Mouse (Mus musculus): ENCODE results near the gene Dab1. TPM values are rescaled to one million over a fixed set of nuclear protein-coding genes. Genes with fewer than 3 reads are reported as not detected.

The Dab1 gene
- polyA plus RNA-seq, 2 experiments, result 0.19 to 0.34 TPM

DNA sequence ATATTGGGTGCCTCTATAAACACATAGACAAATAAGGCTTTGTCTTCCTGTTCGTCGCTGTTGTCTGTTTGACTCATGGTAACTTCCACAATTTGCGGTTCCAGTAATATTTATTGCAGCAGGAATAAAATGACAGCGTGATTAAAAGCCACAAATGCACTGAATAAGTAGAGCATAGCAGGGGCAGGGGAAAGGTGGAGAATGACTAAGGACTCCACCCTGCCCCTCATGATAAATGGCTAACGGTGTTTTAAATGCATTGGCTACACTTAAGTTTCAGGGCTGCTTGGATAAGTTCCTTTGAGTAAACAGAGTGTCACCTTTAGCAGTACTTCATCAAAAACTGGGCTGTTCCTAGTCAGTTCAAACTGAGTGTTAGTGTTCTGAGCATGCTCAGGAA lies 1000.3 kb downstream of the Dab1 start:
- Histone ChIP-seq H3K9ac (replicated peaks) (no peak overlapping the region), H3K36me3 (replicated peaks; ENCODE audit: control insufficient read depth, insufficient read depth, low read depth) (no peaks in the 10 kb centered on the region), H3K4me2 (ENCODE audit: low read depth) (no peak overlapping the region), H3K4me3 (ENCODE audit: insufficient read depth in 1 of 2, low read depth in 2 of 2, low read length in 2 of 2) (no peak overlapping the region), H3K4me1 (replicated peaks; ENCODE audit: control insufficient read depth in 2 of 2, insufficient read depth in 2 of 2, low read length in 1 of 2) (no peaks in the 10 kb centered on the region), H3K27me3 (ENCODE audit: control insufficient read depth, insufficient read depth, low read length) (no peaks in the 10 kb centered on the region), H3K27ac (no peak overlapping the region), H3K9me3 (ENCODE audit: control insufficient read depth, low read length) (no peaks in the 10 kb centered on the region)
- WGBS (ENCODE audit: insufficient replicate concordance), result 36% methylated on average over 5 of the region's 5 CpGs
- TF ChIP-seq CTCF (IDR thresholded peaks at IDR 0.05; ENCODE audit: low read depth), result no peak
- DNase-seq (ENCODE audit: low read depth in 3 of 3, low spot score in 3 of 3), result no peak
- no peak for ATAC-seq (ENCODE audit: insufficient read depth)

DNA sequence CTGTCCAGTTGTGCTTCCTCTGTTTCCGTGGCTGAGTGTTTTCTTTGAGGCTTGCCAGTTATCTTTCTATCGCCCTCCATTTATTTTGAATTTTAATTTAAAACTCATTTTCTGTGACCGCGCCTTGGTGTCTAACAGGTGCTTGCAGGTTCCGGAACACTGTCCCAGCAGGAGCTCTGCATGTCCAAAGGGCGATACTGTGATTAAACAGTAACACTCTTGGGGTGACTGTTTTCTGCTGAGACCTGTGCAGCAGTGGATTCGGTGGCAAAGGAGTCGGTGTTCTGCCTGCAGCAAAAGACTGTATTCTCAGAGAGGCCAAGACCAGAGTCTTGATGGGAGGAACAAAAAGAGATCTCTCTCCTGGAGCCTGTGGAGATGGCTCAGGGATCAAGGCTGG lies 1006.2 kb downstream of the Dab1 start:
- DNase-seq (ENCODE audit: low read depth in 3 of 3, low spot score in 3 of 3), result no peak
- no peaks in the 10 kb centered on the region for H3K9me3 ChIP-seq (ENCODE audit: control insufficient read depth, low read length)
- H3K27ac ChIP-seq, result no peak overlapping the region
- 73% methylated on average over 8 of the region's 8 CpGs for WGBS (ENCODE audit: insufficient replicate concordance)
- H3K27me3 ChIP-seq (ENCODE audit: control insufficient read depth, insufficient read depth, low read length), result no peaks in the 10 kb centered on the region
- no peak for ATAC-seq (ENCODE audit: insufficient read depth)
- TF ChIP-seq EP300 (IDR thresholded peaks at IDR 0.05; ENCODE audit: low read depth) (no peak), CTCF (IDR thresholded peaks at IDR 0.05; ENCODE audit: low read depth) (no peak)
- H3K4me2 ChIP-seq (ENCODE audit: low read depth), result no peak overlapping the region
- H3K36me3 ChIP-seq (replicated peaks; ENCODE audit: control insufficient read depth, insufficient read depth, low read depth), result no peaks in the 10 kb centered on the region
- H3K4me1 ChIP-seq (replicated peaks; ENCODE audit: control insufficient read depth in 2 of 2, insufficient read depth in 2 of 2, low read length in 1 of 2), result no peaks in the 10 kb centered on the region
- no peak overlapping the region for H3K4me3 ChIP-seq (ENCODE audit: insufficient read depth in 1 of 2, low read depth in 2 of 2, low read length in 2 of 2)
- H3K9ac ChIP-seq (replicated peaks), result no peak overlapping the region

- Histone ChIP-seq H3K4me3 (ENCODE audit: insufficient read depth in 1 of 2, low read depth in 2 of 2, low read length in 2 of 2) (no peak overlapping the region), H3K4me2 (ENCODE audit: low read depth) (no peak overlapping the region), H3K27me3 (ENCODE audit: control insufficient read depth, insufficient read depth, low read length) (no peaks in the 10 kb centered on the region), H3K27ac (no peak overlapping the region), H3K36me3 (replicated peaks; ENCODE audit: control insufficient read depth, insufficient read depth, low read depth) (no peaks in the 10 kb centered on the region), H3K9ac (replicated peaks) (no peak overlapping the region), H3K4me1 (replicated peaks; ENCODE audit: control insufficient read depth in 2 of 2, insufficient read depth in 2 of 2, low read length in 1 of 2) (no peaks in the 10 kb centered on the region), H3K9me3 (ENCODE audit: control insufficient read depth, low read length) (no peaks in the 10 kb centered on the region)
- no peak for ATAC-seq (ENCODE audit: insufficient read depth)
- TF ChIP-seq CTCF (IDR thresholded peaks at IDR 0.05; ENCODE audit: low read depth), result no peak
- no peak for TF ChIP-seq EP300 (IDR thresholded peaks at IDR 0.05; ENCODE audit: low read depth)
- DNase-seq (ENCODE audit: low read depth in 3 of 3, low spot score in 3 of 3), result no peak
- WGBS (ENCODE audit: insufficient replicate concordance), result 76% methylated on average over 7 of the region's 7 CpGs
Measured at GRCm38 (mm10) chr4:104628708-104629107, 1009.5 kb downstream of the Dab1 start.

- no peaks in the 10 kb centered on the region for H3K36me3 ChIP-seq (replicated peaks; ENCODE audit: control insufficient read depth, insufficient read depth, low read depth)
- H3K9ac ChIP-seq (replicated peaks), result no peak overlapping the region
- ATAC-seq (ENCODE audit: insufficient read depth), result no peak
- no peak overlapping the region for H3K27ac ChIP-seq
- no peak for TF ChIP-seq CTCF (IDR thresholded peaks at IDR 0.05; ENCODE audit: low read depth)
- TF ChIP-seq EP300 (IDR thresholded peaks at IDR 0.05; ENCODE audit: low read depth), result no peak
- no peaks in the 10 kb centered on the region for H3K9me3 ChIP-seq (ENCODE audit: control insufficient read depth, low read length)
- H3K4me1 ChIP-seq (replicated peaks; ENCODE audit: control insufficient read depth in 2 of 2, insufficient read depth in 2 of 2, low read length in 1 of 2), result no peaks in the 10 kb centered on the region
- WGBS (ENCODE audit: insufficient replicate concordance), result 74% methylated on average over 4 of the region's 4 CpGs
- DNase-seq (ENCODE audit: low read depth in 3 of 3, low spot score in 3 of 3), result no peak
- H3K4me3 ChIP-seq (ENCODE audit: insufficient read depth in 1 of 2, low read depth in 2 of 2, low read length in 2 of 2), result no peak overlapping the region
- H3K27me3 ChIP-seq (ENCODE audit: control insufficient read depth, insufficient read depth, low read length), result no peaks in the 10 kb centered on the region
- no peak overlapping the region for H3K4me2 ChIP-seq (ENCODE audit: low read depth)
Measured at GRCm38 (mm10) chr4:104637016-104637415, 1017.9 kb downstream of the Dab1 start.

GRCm38 (mm10) chr4:104640617-104641016 lies 1021.5 kb downstream of the Dab1 start:
- Histone ChIP-seq H3K36me3 (replicated peaks; ENCODE audit: control insufficient read depth, insufficient read depth, low read depth) (no peaks in the 10 kb centered on the region), H3K9me3 (ENCODE audit: control insufficient read depth, low read length) (no peaks in the 10 kb centered on the region), H3K9ac (replicated peaks) (no peak overlapping the region), H3K27ac (no peak overlapping the region), H3K4me3 (ENCODE audit: insufficient read depth in 1 of 2, low read depth in 2 of 2, low read length in 2 of 2) (no peak overlapping the region), H3K27me3 (ENCODE audit: control insufficient read depth, insufficient read depth, low read length) (no peaks in the 10 kb centered on the region), H3K4me2 (ENCODE audit: low read depth) (no peak overlapping the region), H3K4me1 (replicated peaks; ENCODE audit: control insufficient read depth in 2 of 2, insufficient read depth in 2 of 2, low read length in 1 of 2) (no peaks in the 10 kb centered on the region)
- no peak for TF ChIP-seq EP300 (IDR thresholded peaks at IDR 0.05; ENCODE audit: low read depth)
- TF ChIP-seq CTCF (IDR thresholded peaks at IDR 0.05; ENCODE audit: low read depth), result no peak
- no peak for ATAC-seq (ENCODE audit: insufficient read depth)
- DNase-seq (ENCODE audit: low read depth in 3 of 3, low spot score in 3 of 3), result no peak
- WGBS (ENCODE audit: insufficient replicate concordance), result 64% methylated on average over 5 of the region's 5 CpGs
